Mouse (Mus musculus): ENCODE measurements at regions not wholly inside any gene's neighbourhood (a gene's known extent, or its start where the extent isn't known, plus 50 kb on each side); places are given as distances from the start of the nearest gene placed in this dataset.

- DNase-seq = no peak
These were observed 110.9 kb downstream of the Ndufa4 start for GRCm38 (mm10) chr6:11796361-11796760.

- DNase-seq = peak in 1 of 2 experiments; percentile 8
These were observed 113.9 kb downstream of the Ndufa4 start for GRCm38 (mm10) chr6:11793366-11793765.

- DNase-seq = no peak
These were observed 115.1 kb downstream of the Ndufa4 start for GRCm38 (mm10) chr6:11792186-11792585.

GRCm38 (mm10) chr6:11791056-11791455 lies 116.2 kb downstream of the Ndufa4 start:
- DNase-seq = no peak

GRCm38 (mm10) chr6:11773992-11774391 lies 133.3 kb downstream of the Ndufa4 start:
- DNase-seq = no peak

GRCm38 (mm10) chr6:11762912-11763311 lies 144.4 kb downstream of the Ndufa4 start:
- no peak for DNase-seq

GRCm38 (mm10) chr6:11737667-11738066 lies 169.6 kb downstream of the Ndufa4 start:
- no peak for DNase-seq

GRCm38 (mm10) chr6:11731126-11731525 lies 176.2 kb downstream of the Ndufa4 start:
- no peak for DNase-seq

- no peak for DNase-seq
These were observed 176.6 kb downstream of the Ndufa4 start for GRCm38 (mm10) chr6:11730667-11731066.

- DNase-seq = no peak
These were observed 179.5 kb downstream of the Ndufa4 start for GRCm38 (mm10) chr6:11727806-11728205.

GRCm38 (mm10) chr6:11727370-11727769 lies 179.9 kb downstream of the Ndufa4 start:
- DNase-seq = no peak

- DNase-seq = no peak
These were observed 183.8 kb downstream of the Ndufa4 start for GRCm38 (mm10) chr6:11723519-11723918.

- DNase-seq = no peak
These were observed 187.0 kb downstream of the Ndufa4 start for GRCm38 (mm10) chr6:11720274-11720673.

GRCm38 (mm10) chr6:11710581-11710980 lies 196.7 kb downstream of the Ndufa4 start:
- DNase-seq = no peak

- no peak for DNase-seq
These were observed 197.8 kb downstream of the Ndufa4 start for GRCm38 (mm10) chr6:11709465-11709864.
